Mouse (Mus musculus) myocyte (in vitro differentiated cells): Measurements from ENCODE around the gene Zfp764. TPM values are rescaled to one million over a fixed set of nuclear protein-coding genes. Genes with fewer than 3 reads are reported as not detected.
A peak's percentile ranks its signal among the peaks of the same experiment; 100 is the strongest.
"Not testable (repeated sequence)": the region's sequence is repeated elsewhere in the genome, so short reads cannot be mapped to it uniquely, and the experiment has no call there.

Experiments used
- H3K27me3 ChIP-seq: one replicate; pipeline ENCODE4 v1.6.1; 2011; ENCODE audit not compliant: control insufficient read depth, insufficient read depth, insufficient read length
- H3K36me3 ChIP-seq: one replicate; pipeline ENCODE4 v1.6.1; 2011; ENCODE audit not compliant: control insufficient read depth, insufficient read depth
- H3K4me2 ChIP-seq: one replicate; pipeline ENCODE4 v1.6.1; 2011; ENCODE audit warnings: low read depth, control low read depth
- H3K4me3 ChIP-seq: one replicate; pipeline ENCODE4 v1.5.1; 2011; ENCODE audit warnings: mild to moderate bottlenecking, control low read depth, moderate library complexity
- H3K79me2 ChIP-seq: one replicate; pipeline ENCODE4 v1.6.1; 2011; ENCODE audit not compliant: control insufficient read depth, insufficient read depth
- H3ac ChIP-seq: one replicate; pipeline ENCODE4 v1.6.1; 2011; ENCODE audit not compliant: control insufficient read depth, insufficient read length
- CEBPB ChIP-seq: IDR thresholded peaks from 2 replicates; pipeline ENCODE4 v1.6.1; 2011; ENCODE audit warnings: mild to moderate bottlenecking, moderate library complexity; ENCODE audit not compliant: poor library complexity, insufficient read depth, severe bottlenecking
- E2F4 ChIP-seq: IDR thresholded peaks from one replicate; pipeline ENCODE4 v1.6.1; 2011; ENCODE audit warnings: mild to moderate bottlenecking, control low read depth, moderate library complexity; ENCODE audit not compliant: insufficient read depth
- MAX ChIP-seq: IDR thresholded peaks from one replicate; pipeline ENCODE4 v1.6.1; 2011; ENCODE audit warnings: low read depth, mild to moderate bottlenecking, control low read depth
- MYOD1 ChIP-seq, 3 experiments: IDR thresholded peaks; one replicate each; pipeline ENCODE4 v1.6.1; 2011; ENCODE audit warnings: control low read depth in 2 of 3, low read depth in 2 of 3, mild to moderate bottlenecking in 2 of 3, moderate library complexity in 1 of 3; ENCODE audit not compliant: insufficient read length in 2 of 3, control insufficient read depth in 1 of 3
- MYOG ChIP-seq, 3 experiments: IDR thresholded peaks; one replicate each; pipeline ENCODE4 v1.6.1; 2011; ENCODE audit warnings: control low read depth in 2 of 3, low read depth in 2 of 3, mild to moderate bottlenecking in 2 of 3; ENCODE audit not compliant: insufficient read length in 2 of 3, control insufficient read depth in 1 of 3, insufficient read depth in 1 of 3
- POLR2A ChIP-seq: IDR thresholded peaks from one replicate; pipeline ENCODE4 v1.6.1; 2011; ENCODE audit warnings: low read depth, mild to moderate bottlenecking, control low read depth, moderate library complexity; ENCODE audit not compliant: insufficient read length
- POLR2AphosphoS2 ChIP-seq: IDR thresholded peaks from one replicate; pipeline ENCODE4 v1.6.1; 2011; ENCODE audit warnings: low read depth, control low read depth; ENCODE audit not compliant: insufficient read length
- REST ChIP-seq: IDR thresholded peaks from one replicate; pipeline ENCODE4 v1.6.1; 2011; ENCODE audit warnings: mild to moderate bottlenecking, control low read depth, moderate library complexity; ENCODE audit not compliant: insufficient read depth, insufficient read length
- SRF ChIP-seq: IDR thresholded peaks from one replicate; pipeline ENCODE4 v1.6.1; 2011; ENCODE audit warnings: low read depth; ENCODE audit not compliant: control insufficient read depth, insufficient read length
- TCF12 ChIP-seq: IDR thresholded peaks from one replicate; pipeline ENCODE4 v1.6.1; 2011; ENCODE audit warnings: mild to moderate bottlenecking, control low read depth; ENCODE audit not compliant: poor library complexity, insufficient read depth, severe bottlenecking
- TCF3 ChIP-seq: IDR thresholded peaks from one replicate; pipeline ENCODE4 v1.6.1; 2011; ENCODE audit warnings: low read depth, control low read depth; ENCODE audit not compliant: insufficient read length
- USF1 ChIP-seq: IDR thresholded peaks from one replicate; pipeline ENCODE4 v1.6.1; 2011; ENCODE audit warnings: low read depth, mild to moderate bottlenecking, control low read depth, moderate library complexity
- polyA plus RNA-seq: library from polyadenylated mRNA; unstranded; fragments of >200 nt; fragmentation: generic; extraction: Trizol; gene quantifications from one replicate; pipeline ENCODE4 v1.2.1, GENCODE M21; 2012; ENCODE audit warnings: missing spikeins

The Zfp764 gene
- polyA plus RNA-seq, 1 experiment: 1.2 TPM

GRCm38 (mm10) chr7:127411418-127411817 lies 4.8 kb upstream of the Zfp764 start:
- Histone ChIP-seq H3K27me3 (peaks cover 13% of the 10 kb centered on the region), H3ac (no peak overlapping the region), H3K79me2 (no peaks in the 10 kb centered on the region), H3K4me2 (no peak overlapping the region), H3K4me3 (no peak overlapping the region), H3K36me3 (no peaks in the 10 kb centered on the region)
- TF ChIP-seq TCF12: no peak
- TF ChIP-seq TCF3: no peak
- no peak for TF ChIP-seq POLR2A
- TF ChIP-seq USF1: no peak
- TF ChIP-seq MAX: no peak
- no peak for TF ChIP-seq MYOD1 (IDR thresholded peaks at IDR 0.05; ENCODE audit: control insufficient read depth in 1 of 3, insufficient read length in 2 of 3, low read depth in 2 of 3)
- no peak for TF ChIP-seq CEBPB
- no peak for TF ChIP-seq MYOG (IDR thresholded peaks at IDR 0.05; ENCODE audit: control insufficient read depth in 1 of 3, insufficient read depth in 1 of 3, insufficient read length in 2 of 3, low read depth in 2 of 3)
- TF ChIP-seq POLR2AphosphoS2: no peak
- TF ChIP-seq E2F4: no peak
- TF ChIP-seq SRF: no peak
- TF ChIP-seq REST: no peak

- not testable (repeated sequence) for H3K27me3 ChIP-seq
Measured at GRCm38 (mm10) chr7:127404101-127404500, 2.5 kb downstream of the Zfp764 start.

GRCm38 (mm10) chr7:127402980-127403379 lies 3.6 kb downstream of the Zfp764 start:
- H3K36me3 ChIP-seq: no peaks in the 10 kb centered on the region
- peaks cover under 1% of the 10 kb centered on the region for H3K27me3 ChIP-seq
- H3K4me2 ChIP-seq: no peak overlapping the region
- H3ac ChIP-seq: no peak overlapping the region
- no peaks in the 10 kb centered on the region for H3K79me2 ChIP-seq
- H3K4me3 ChIP-seq: no peak overlapping the region
- TF ChIP-seq E2F4: no peak
- TF ChIP-seq MYOG (IDR thresholded peaks at IDR 0.05; ENCODE audit: control insufficient read depth in 1 of 3, insufficient read depth in 1 of 3, insufficient read length in 2 of 3, low read depth in 2 of 3): no peak
- no peak for TF ChIP-seq MAX
- TF ChIP-seq USF1: no peak
- no peak for TF ChIP-seq REST
- TF ChIP-seq CEBPB: no peak
- TF ChIP-seq MYOD1 (IDR thresholded peaks at IDR 0.05; ENCODE audit: control insufficient read depth in 1 of 3, insufficient read length in 2 of 3, low read depth in 2 of 3): no peak
- no peak for TF ChIP-seq TCF12
- TF ChIP-seq POLR2A: no peak
- TF ChIP-seq POLR2AphosphoS2: no peak
- no peak for TF ChIP-seq SRF
- no peak for TF ChIP-seq TCF3

More at GRCm38 (mm10) chr7:127404101-127404500, 2.5 kb downstream of the Zfp764 start:
- not testable (repeated sequence) for H3K4me3 ChIP-seq, H3K4me2 ChIP-seq, H3ac ChIP-seq, H3K79me2 ChIP-seq, H3K36me3 ChIP-seq

- TF ChIP-seq MYOG (IDR thresholded peaks at IDR 0.05; ENCODE audit: control insufficient read depth in 1 of 3, insufficient read depth in 1 of 3, insufficient read length in 2 of 3, low read depth in 2 of 3) (no peak), MYOD1 (IDR thresholded peaks at IDR 0.05; ENCODE audit: control insufficient read depth in 1 of 3, insufficient read length in 2 of 3, low read depth in 2 of 3) (no peak), MAX (no peak), USF1 (no peak)
- Histone ChIP-seq H3K4me3 (no peak overlapping the region), H3K4me2 (no peak overlapping the region), H3ac (no peak overlapping the region), H3K36me3 (no peaks in the 10 kb centered on the region), H3K27me3 (peaks cover 5% of the 10 kb centered on the region), H3K79me2 (no peaks in the 10 kb centered on the region)
Measured at GRCm38 (mm10) chr7:127400355-127400754, 6.3 kb downstream of the Zfp764 start.

- Histone ChIP-seq H3K4me2 (peak overlapping the region; percentile 83), H3K27me3 (peaks cover 5% of the 10 kb centered on the region), H3K36me3 (no peaks in the 10 kb centered on the region), H3K79me2 (no peaks in the 10 kb centered on the region), H3ac (peak overlapping the region; percentile 60), H3K4me3 (peak overlapping the region; percentile 69)
- TF ChIP-seq MYOD1 (IDR thresholded peaks at IDR 0.05; ENCODE audit: control insufficient read depth in 1 of 3, insufficient read length in 2 of 3, low read depth in 2 of 3) (no peak), REST (no peak), CEBPB (no peak), SRF (no peak), TCF3 (no peak), USF1 (no peak), POLR2AphosphoS2 (no peak), POLR2A (no peak), TCF12 (no peak), E2F4 (no peak), MAX (no peak), MYOG (IDR thresholded peaks at IDR 0.05; ENCODE audit: control insufficient read depth in 1 of 3, insufficient read depth in 1 of 3, insufficient read length in 2 of 3, low read depth in 2 of 3) (no peak)
Measured at GRCm38 (mm10) chr7:127393944-127394333, 12.7 kb downstream of the Zfp764 start.
